Mouse (Mus musculus) testis, adult 2 months (tissue): ENCODE measurements around the gene Rab7b.

Experiments used
- CTCF ChIP-seq: fragments of 200-500 bp; IDR thresholded peaks from 2 replicates; pipeline ENCODE4 v1.5.1; 2012; ENCODE audit warnings: low read depth, mild to moderate bottlenecking, inconsistent platforms, low read length, moderate library complexity; ENCODE audit not compliant: control insufficient read depth, insufficient read depth, insufficient replicate concordance
- POLR2A ChIP-seq: fragments of 200-500 bp; IDR thresholded peaks from 2 replicates; pipeline ENCODE4 v1.6.1; 2012; ENCODE audit warnings: low read depth, mild to moderate bottlenecking, inconsistent platforms, low read length, moderate library complexity; ENCODE audit not compliant: control insufficient read depth

- TF ChIP-seq POLR2A (no peak), CTCF (no peak)
Measured at GRCm38 (mm10) chr1:131764581-131765338, 76.3 kb downstream of the Rab7b start.
